Mouse (Mus musculus) lung, postnatal 25 days (tissue): ENCODE data around the gene Cldn14.

Source experiments
- DNase-seq: peaks from one replicate; pipeline ENCODE4 v3.0.0; 2022; ENCODE audit warnings: low spot score

Gene Cldn14

DNA sequence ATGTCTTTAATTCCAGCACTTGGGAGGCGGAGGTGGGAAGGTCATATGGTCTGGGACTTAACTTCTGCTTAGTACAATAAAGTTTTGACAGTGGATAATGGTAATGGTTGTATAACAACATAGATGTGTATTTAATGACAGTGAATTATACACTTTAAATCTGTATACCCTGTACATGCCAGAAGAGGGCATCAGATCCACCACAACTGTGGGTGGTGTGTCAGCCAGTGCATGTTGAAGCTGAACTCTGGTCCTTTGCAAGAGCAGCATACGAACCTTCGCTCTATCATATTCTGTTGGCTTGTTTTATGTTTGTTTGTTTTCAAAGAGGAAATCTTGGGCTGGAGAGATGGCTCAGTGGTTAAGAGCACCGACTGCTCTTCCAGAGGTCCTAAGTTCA is 61.2 kb downstream of the Cldn14 start:
- no peak for DNase-seq

DNA sequence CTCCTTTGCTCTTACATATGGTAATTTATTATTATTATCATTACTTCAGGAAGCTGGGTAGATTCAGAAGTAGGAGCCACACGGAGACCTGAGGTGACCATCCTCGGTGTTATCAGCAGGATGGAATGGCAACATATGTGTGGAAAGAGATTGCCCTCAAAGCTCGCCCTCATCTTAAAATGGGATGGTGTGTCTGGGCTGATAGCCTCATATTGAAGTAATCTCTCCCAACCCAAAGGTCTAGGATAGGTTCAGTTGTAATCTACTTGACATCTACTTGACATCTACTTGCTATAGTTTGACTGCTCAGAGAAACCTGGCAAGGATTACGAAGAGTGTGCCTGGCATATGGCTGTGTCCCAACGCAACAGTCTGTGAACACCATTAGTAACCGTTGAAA is 64.3 kb downstream of the Cldn14 start:
- no peak for DNase-seq

DNA sequence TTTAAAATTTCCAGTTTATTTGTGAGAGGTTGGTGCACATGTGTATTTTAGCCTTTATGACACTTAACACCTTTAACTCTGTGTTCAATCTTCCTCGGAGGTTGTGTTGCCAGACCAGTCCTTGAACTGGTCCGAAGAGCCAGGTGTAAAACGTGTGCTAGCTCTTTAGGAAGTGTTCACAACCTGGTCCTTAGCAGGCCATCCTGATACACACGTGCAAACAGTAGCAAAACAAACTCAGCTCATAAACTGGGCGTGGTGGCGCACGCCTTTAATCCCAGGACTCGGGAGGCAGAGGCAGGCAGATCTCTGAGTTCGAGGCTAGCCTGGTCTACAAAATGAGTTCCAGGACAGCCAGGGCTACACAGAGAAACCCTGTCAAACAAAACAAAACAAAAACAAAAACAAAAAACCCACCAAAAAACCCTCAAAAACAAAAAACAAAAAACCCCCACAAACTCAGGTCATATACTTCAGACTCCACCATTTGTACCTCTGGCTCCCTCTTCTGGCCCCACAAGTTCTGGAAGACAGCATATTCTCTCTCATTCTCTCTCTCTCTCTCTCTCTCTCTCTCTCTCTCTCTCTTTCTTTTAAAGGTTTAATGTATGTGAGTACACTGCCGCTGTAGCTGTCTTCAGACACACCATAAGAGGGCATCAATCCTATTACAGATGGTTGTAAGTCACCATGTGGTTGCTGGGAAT is 65.7 kb downstream of the Cldn14 start:
- no peak for DNase-seq

GRCm38 (mm10) chr16:93941781-93942567 is 66.7 kb downstream of the Cldn14 start:
- DNase-seq = no peak

GRCm38 (mm10) chr16:93939961-93940360 is 68.7 kb downstream of the Cldn14 start:
- no peak for DNase-seq

DNA sequence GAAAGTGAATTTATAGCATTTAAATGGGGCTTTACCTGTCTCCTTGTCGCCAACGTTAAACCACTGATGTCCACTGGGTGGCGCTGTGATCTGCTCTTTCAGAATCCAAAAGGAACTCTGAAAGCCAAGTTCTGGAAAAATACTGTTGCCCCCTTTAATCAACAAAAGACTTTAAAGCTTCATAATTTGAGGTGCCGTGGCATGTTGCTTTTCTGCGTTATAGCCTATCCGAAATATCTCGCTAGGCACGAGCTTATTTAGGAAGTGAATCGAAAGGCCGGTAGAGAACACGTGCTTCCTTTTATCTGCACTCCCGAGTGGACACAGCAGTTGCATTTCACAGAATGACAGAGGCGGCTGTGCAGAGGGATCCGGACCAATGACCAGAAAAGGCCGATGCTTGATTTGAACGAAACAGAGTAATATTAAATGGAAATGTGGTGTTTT is 70.2 kb downstream of the Cldn14 start:
- peak; percentile 44 for DNase-seq

DNA sequence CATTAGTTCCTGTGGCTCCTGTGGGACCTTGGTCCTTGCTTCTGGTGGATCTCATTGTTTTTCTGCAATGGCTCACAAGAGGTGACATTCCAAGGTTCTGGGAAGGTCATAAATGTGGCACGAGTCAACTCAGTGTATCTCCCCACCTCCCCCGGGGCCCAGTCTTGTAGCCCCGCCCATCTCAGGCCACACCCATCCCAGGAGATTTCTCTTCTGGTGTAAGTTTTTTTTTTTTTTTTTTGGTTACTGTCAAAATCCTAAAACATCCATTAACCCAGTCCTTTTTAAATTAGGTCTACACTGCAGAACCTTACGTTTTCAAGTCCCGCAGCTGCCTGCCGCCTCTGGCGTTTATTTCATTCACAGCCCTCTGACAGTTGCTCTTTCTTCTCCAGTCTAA is 73.6 kb downstream of the Cldn14 start:
- DNase-seq = no peak

DNA sequence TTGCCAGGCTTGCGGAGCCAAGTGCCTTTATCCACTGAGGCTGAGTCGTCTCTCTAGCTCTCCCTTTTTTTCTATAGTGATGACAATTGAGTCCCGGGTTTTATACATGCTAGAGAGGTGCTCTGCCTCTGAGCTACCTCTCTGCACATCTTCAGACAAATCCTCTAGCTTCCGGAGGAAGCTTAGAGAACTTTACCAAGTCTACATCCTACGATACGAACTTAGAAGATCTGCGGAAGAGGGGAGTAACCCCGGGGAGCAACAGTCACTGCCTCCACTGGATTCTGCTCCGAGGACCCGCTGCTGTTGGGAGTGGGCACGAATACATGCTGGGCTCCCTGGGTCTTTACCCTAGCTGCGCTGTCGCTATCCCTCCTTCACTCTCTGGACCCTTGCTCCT is 74.0 kb downstream of the Cldn14 start:
- DNase-seq = no peak

- DNase-seq = no peak
These were observed 76.2 kb downstream of the Cldn14 start for GRCm38 (mm10) chr16:93932185-93933168.

DNA sequence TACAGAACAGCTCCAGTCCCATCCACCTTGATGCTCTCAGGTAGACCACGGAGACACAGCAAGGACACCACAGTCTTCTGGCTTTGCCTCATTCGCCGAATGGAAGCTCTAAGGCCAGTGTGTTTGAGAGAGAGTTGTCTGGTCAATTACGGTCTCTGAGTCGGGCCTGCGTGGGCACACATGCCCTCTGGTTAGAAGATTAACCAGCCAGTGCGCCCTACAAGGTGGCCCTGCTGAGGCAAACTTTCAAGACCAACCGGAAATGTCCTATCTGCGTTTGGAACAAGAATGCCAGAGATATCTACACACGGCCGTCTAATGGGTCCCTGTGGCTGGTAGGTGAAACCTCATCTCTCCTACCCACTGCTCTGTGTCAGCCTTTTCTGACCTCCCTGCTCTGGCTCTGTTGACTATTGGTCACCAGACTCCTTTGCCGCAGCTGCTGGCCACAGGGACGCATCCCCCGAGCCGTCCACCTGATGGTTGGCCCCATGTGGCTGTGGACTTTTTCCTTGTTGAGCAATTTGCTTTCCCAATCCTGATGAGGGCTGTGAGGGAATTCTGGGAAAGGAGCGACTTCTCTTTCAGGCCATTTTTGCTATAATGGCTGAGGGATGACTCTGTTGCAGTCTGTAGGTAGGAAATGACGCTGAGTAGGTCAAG is 79.1 kb downstream of the Cldn14 start:
- DNase-seq = no peak

- no peak for DNase-seq
These were observed 82.9 kb downstream of the Cldn14 start for GRCm38 (mm10) chr16:93925684-93926247.

DNA sequence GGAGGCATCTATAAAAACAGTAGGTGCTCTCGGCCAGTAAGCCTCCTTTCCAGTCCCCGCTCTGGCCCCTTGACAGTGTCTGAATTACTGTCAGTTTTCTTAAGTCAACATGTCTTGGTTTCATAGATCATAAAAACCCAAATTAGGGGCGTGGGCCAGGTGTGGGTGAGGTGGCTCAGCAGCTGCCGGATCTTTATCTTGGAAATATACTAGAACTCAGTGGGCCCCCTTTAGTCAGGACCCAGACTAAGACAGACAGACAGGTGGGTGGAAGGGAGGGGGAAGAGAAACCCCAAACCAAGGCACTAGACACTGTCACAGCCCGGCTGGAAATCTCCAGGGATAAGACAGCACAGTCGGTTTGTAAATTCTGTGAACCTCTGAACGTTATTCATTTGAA is 84.8 kb downstream of the Cldn14 start:
- no peak for DNase-seq

- no peak for DNase-seq
These were observed 85.7 kb downstream of the Cldn14 start for GRCm38 (mm10) chr16:93922835-93923389.

DNA sequence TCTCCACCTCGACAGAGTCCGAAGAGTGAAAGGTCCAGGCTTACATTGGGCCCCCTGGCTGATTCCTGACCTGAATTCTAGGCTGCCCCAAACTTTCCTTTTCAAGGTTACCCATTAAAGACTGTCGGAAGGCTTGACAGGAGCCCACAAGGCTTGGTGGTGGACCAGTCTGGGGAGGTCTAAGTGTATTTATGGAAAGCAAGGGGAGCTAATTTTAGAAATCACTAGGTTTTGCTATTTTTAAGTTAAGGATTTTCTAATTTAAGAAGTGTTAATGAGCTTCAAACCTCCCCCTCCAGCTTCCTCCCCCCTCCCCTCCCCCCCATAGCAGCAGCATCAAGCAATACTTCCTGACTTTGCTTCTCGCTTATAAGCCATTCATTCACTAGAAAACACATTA is 88.0 kb downstream of the Cldn14 start:
- no peak for DNase-seq

DNA sequence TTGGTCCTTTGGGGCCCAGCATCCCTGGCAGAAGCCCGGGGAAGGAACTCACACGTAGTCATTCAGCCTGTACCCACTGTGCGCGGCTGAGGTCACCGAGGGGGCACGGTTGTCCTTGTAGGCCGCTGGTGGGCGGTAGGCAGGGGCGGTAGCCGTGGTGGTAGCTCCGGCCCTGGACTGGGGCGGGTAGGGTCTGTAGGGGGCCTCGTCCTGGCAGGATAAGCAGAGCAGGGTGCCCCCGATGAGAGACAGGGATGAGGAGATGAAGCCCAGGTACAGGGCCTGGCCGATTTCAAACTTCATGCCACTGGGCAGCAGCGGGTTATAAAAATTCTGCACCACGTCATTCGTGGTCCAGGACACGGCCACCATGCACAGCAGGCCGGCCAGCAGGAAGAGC is 89.4 kb downstream of the Cldn14 start:
- DNase-seq = no peak

- no peak for DNase-seq
These were observed 90.0 kb downstream of the Cldn14 start for GRCm38 (mm10) chr16:93918679-93919060.

DNA sequence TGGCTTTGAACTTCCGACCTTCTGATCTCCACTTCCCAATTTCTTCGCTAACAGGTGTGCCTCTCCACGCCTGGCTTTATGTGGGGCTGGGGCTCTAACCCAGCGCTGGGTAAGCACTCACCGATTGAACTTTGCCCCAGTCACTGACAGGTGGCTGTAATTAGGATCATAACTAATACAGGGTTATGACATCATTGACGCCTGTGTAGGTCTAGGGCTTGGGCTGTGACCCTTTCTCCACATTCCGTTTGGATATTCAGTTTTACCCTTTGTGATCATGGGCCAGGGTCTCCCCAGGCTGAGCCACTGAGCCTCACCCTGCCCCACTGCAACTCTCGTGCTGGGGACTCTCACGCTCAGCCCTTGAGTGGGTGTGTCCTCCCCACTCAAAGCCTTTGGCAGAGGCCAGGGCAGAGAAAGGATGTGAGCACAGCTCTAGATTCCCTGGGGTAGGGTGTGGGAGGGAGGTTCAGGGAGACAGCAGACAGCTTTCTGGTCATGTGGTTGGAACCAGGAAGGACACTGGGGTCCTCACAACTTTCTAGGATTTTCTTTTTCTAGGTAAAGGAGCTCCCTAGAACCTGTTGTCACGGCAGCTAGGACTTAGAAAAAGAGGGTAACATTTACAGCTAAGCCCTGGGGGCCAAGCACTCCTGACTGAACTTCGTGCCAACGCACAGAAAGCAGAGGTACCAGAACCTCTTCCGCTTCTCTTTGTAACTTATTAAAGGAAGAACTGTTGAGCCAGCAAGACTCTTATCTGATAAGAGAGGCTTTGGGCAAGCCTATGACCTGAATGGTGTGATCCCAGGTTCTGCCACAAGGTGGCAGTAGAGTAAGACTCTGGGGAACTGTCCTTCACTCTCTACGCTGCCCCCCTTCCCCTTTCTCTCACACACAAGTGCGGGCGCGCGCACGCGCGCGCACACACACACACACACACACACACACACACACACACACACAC is 90.6 kb downstream of the Cldn14 start:
- DNase-seq = peak; percentile 83

DNA sequence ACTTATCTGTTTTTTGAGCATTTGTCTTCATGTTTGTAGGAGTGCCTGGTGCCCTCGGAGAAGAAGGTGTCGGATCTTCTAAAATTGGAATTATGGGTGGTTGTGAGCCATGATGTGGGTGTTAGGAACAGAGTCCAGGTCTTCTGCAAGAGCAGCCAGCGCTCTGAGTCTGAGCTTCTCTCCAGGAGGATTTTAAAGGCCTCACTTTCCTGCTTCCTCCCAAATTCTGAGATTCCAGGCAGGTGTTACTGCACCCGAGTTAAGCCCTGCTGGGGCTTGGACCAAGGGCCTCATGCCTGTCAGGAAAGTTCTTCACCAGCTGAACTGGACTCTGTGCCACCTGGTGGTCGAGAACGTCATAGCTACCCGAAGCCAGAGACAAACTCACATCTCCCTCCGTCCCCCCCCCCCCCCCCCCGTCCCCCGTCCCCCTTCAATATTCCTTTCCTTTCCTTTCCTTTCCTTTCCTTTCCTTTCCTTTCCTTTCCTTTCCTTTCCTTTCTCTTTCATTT is 93.2 kb downstream of the Cldn14 start:
- peak; percentile 55 for DNase-seq

- peak; percentile 68 for DNase-seq
These were observed 94.6 kb downstream of the Cldn14 start for GRCm38 (mm10) chr16:93913881-93914576.
